Comparison of ENCODE assay signal across 17 mouse cellular contexts in genomic region chr9:53408953-53409361, GRCm38 (mm10). TPM values are rescaled to one million over a fixed set of nuclear protein-coding genes. Genes with fewer than 3 reads are reported as not detected.
DNase-seq lines count a peak whose midpoint lies in the region; ATAC-seq lines count a peak whose summit lies in the region.
"Had no signal": no experiment of that assay in that cellular context is flagged by ENCODE, and none has a peak within 500 bp of the region (broad histone marks: within the 10 kb centered on the region; RNA-seq: fewer than 3 reads in every experiment).

No protein-coding gene starts in this region.

- H3K4me3 ChIP-seq in forebrain, embryonic 14.5 days (ENCODE audit: low read depth, low read length): no peak overlapping the region
- H3K4me3 ChIP-seq in forebrain, embryonic 15.5 days: no peak overlapping the region
- no peak overlapping the region for H3K4me3 ChIP-seq in lung, embryonic 16.5 days (ENCODE audit: low read length)
- H3K4me3 ChIP-seq: hindbrain, embryonic 12.5 days; neural tube, embryonic 13.5 days had no signal

- H3K36me3 ChIP-seq in forebrain, embryonic 14.5 days (ENCODE audit: control insufficient read depth, insufficient read depth, low read length): no peaks in the 10 kb centered on the region
- H3K36me3 ChIP-seq in forebrain, embryonic 15.5 days: no peaks in the 10 kb centered on the region
- no peaks in the 10 kb centered on the region for H3K36me3 ChIP-seq in lung, embryonic 16.5 days (ENCODE audit: control insufficient read depth, insufficient read depth, low read length)
- H3K36me3 ChIP-seq: G1E; hindbrain, embryonic 12.5 days; neural tube, embryonic 13.5 days had no signal

- H3K27me3 ChIP-seq in forebrain, embryonic 14.5 days (replicated peaks; ENCODE audit: control insufficient read depth, insufficient read depth, low read length): no peaks in the 10 kb centered on the region
- no peaks in the 10 kb centered on the region for H3K27me3 ChIP-seq in forebrain, embryonic 15.5 days
- no peaks in the 10 kb centered on the region for H3K27me3 ChIP-seq in lung, embryonic 16.5 days (ENCODE audit: control insufficient read depth, insufficient read depth, low read depth, low read length)
- H3K27me3 ChIP-seq: hindbrain, embryonic 12.5 days; neural tube, embryonic 13.5 days had no signal

- no peaks in the 10 kb centered on the region for H3K4me1 ChIP-seq in forebrain, embryonic 14.5 days (ENCODE audit: control insufficient read depth, insufficient read depth, low read length)
- H3K4me1 ChIP-seq in forebrain, embryonic 15.5 days: peaks cover 6% of the 10 kb centered on the region; the same call in 1 of the 2 replicates
- peaks cover 4% of the 10 kb centered on the region for H3K4me1 ChIP-seq in lung, embryonic 16.5 days (replicated peaks; ENCODE audit: control insufficient read depth, insufficient read depth, low read length)

- WGBS in forebrain, embryonic 14.5 days: 87% methylated on average over 2 of the region's 2 CpGs
- WGBS in forebrain, embryonic 15.5 days: 74% methylated on average over 2 of the region's 2 CpGs
- 45% methylated on average over 2 of the region's 2 CpGs for WGBS in lung, embryonic 16.5 days

- ATAC-seq in forebrain, embryonic 14.5 days: no peak
- ATAC-seq in forebrain, embryonic 15.5 days (replicated peaks): no peak
- ATAC-seq in lung, embryonic 16.5 days (ENCODE audit: low read depth): peak; percentile 82
- no peak for ATAC-seq in megakaryocyte, adult 5-6 weeks (ENCODE audit: poor library complexity, severe bottlenecking)
- ATAC-seq: activated CD4-positive, CD25-positive, alpha-beta regulatory T cell, adult 4 months; intestine, embryonic 16.5 days; midbrain, embryonic 16.5 days had no signal

- no peak overlapping the region for H3K9ac ChIP-seq in forebrain, embryonic 14.5 days (ENCODE audit: low read length)
- no peak overlapping the region for H3K9ac ChIP-seq in forebrain, embryonic 15.5 days (replicated peaks)
- H3K9ac ChIP-seq in lung, embryonic 16.5 days (ENCODE audit: low read length): no peak overlapping the region
- H3K9ac ChIP-seq: hindbrain, embryonic 12.5 days; neural tube, embryonic 13.5 days had no signal

- H3K4me2 ChIP-seq in forebrain, embryonic 14.5 days (ENCODE audit: low read length): no peak overlapping the region
- no peak overlapping the region for H3K4me2 ChIP-seq in forebrain, embryonic 15.5 days (replicated peaks)
- no peak overlapping the region for H3K4me2 ChIP-seq in lung, embryonic 16.5 days (ENCODE audit: low read depth, low read length)
- H3K4me2 ChIP-seq: hindbrain, embryonic 12.5 days; neural tube, embryonic 13.5 days had no signal

- no peak overlapping the region for H3K27ac ChIP-seq in forebrain, embryonic 14.5 days (ENCODE audit: low read depth, low read length)
- H3K27ac ChIP-seq in forebrain, embryonic 15.5 days (replicated peaks): no peak overlapping the region
- peak overlapping the region; percentile 87 for H3K27ac ChIP-seq in lung, embryonic 16.5 days (ENCODE audit: low read length)
- H3K27ac ChIP-seq: hindbrain, embryonic 12.5 days; neural tube, embryonic 13.5 days had no signal

- no peaks in the 10 kb centered on the region for H3K9me3 ChIP-seq in forebrain, embryonic 14.5 days (replicated peaks; ENCODE audit: control insufficient read depth, low read length)
- H3K9me3 ChIP-seq in forebrain, embryonic 15.5 days: no peaks in the 10 kb centered on the region
- no peaks in the 10 kb centered on the region for H3K9me3 ChIP-seq in lung, embryonic 16.5 days (ENCODE audit: control insufficient read depth, low read length)
- H3K9me3 ChIP-seq: G1E; hindbrain, embryonic 12.5 days; neural tube, embryonic 13.5 days had no signal

- peak; percentile 6 for DNase-seq in forebrain, embryonic 14.5 days (ENCODE audit: low spot score)
- DNase-seq in 3134 (ENCODE audit: extremely low read depth, insufficient read length, low spot score): peak; percentile 20
- DNase-seq in brain, adult 2 months (ENCODE audit: low read depth, low spot score): peak; percentile 32
- DNase-seq in spleen, postnatal 4 days (ENCODE audit: low spot score in 2 of 2): no peak
- DNase-seq in gastrocnemius, postnatal 4 days (ENCODE audit: low spot score in 2 of 2): no peak
- DNase-seq: cerebellum, adult 9-11 months; embryo, embryonic 11 days had no signal

RNA-seq across cellular contexts. Expression of gene 4930550C14Rik, which starts 6.8 kb away (rescaled TPM):
- 0.17 and 0.57 TPM in 2 replicates for polyA plus RNA-seq in forebrain, embryonic 14.5 days (2014; fragmentation: Nextera tagmentation; extraction: Ambion mirVana)
- polyA plus RNA-seq in forebrain, embryonic 15.5 days (2015; fragmentation: Nextera tagmentation; extraction: Ambion mirVana): 0.14 TPM in 1 of 2 replicates, not detected in the other
- polyA plus RNA-seq in lung, embryonic 16.5 days (2015; fragmentation: Nextera tagmentation; extraction: Ambion mirVana): 1.9 and 2.6 TPM in 2 replicates
- total RNA-seq in megakaryocyte, adult 5-6 weeks (2015): not detected in 2 replicates
- total RNA-seq in megakaryocyte, adult 5-6 weeks (2017): 0.18 TPM in 1 of 2 replicates, not detected in the other
- under 1 TPM; 0.10 to 0.44 TPM for total RNA-seq in gastrocnemius, postnatal 4 days (2021)
- total RNA-seq: G1E had no signal
- polyA plus RNA-seq: G1E; small intestine, adult 2 months had no signal

RNA-seq across cellular contexts. Expression of gene Kdelc2, which starts 25.1 kb away (rescaled TPM):
- polyA plus RNA-seq in forebrain, embryonic 14.5 days (2014; fragmentation: Nextera tagmentation; extraction: Ambion mirVana): 3.3 and 5.1 TPM in 2 replicates
- polyA plus RNA-seq in forebrain, embryonic 15.5 days (2015; fragmentation: Nextera tagmentation; extraction: Ambion mirVana): 5.0 and 5.2 TPM in 2 replicates
- polyA plus RNA-seq in lung, embryonic 16.5 days (2015; fragmentation: Nextera tagmentation; extraction: Ambion mirVana): 51.6 and 53.7 TPM in 2 replicates
- total RNA-seq in megakaryocyte, adult 5-6 weeks (2015): 3.9 and 4.0 TPM in 2 replicates
- 4.2 and 4.6 TPM in 2 replicates for total RNA-seq in megakaryocyte, adult 5-6 weeks (2017)
- 10 to 100 TPM; 25.3 to 25.5 TPM for total RNA-seq in gastrocnemius, postnatal 4 days (2021)
- polyA plus RNA-seq: G1E had no signal

Comparison
In these comparisons a context has a peak if more than half of its experiments do, and no peak if none do; other contexts are left out.
1. DNase-seq: peak in forebrain, embryonic 14.5 days (single experiment), 3134 (single experiment) and brain, adult 2 months (single experiment); none in spleen, postnatal 4 days (0 of 2) and gastrocnemius, postnatal 4 days (0 of 2).